12 mouse cellular contexts compared by ENCODE assay signal in genomic region chr11:90256833-90257525, GRCm38 (mm10). TPM values are rescaled to one million over a fixed set of nuclear protein-coding genes. Genes with fewer than 3 reads are reported as not detected.
A peak's percentile ranks its signal among the peaks of the same experiment; 100 is the strongest.
DNase-seq lines count a peak whose midpoint lies in the region; ATAC-seq and TF ChIP-seq lines count a peak whose summit lies in the region.
"Had no signal": no experiment of that assay in that cellular context is flagged by ENCODE, and none has a peak within 500 bp of the region (broad histone marks: within the 10 kb centered on the region; RNA-seq: fewer than 3 reads in every experiment).

No protein-coding gene starts in this region.

- H3K27ac ChIP-seq in intestine, embryonic 15.5 days, result no peak overlapping the region
- no peak overlapping the region for H3K27ac ChIP-seq in intestine, postnatal 0 days (ENCODE audit: low read depth, low read length)
- H3K27ac ChIP-seq: forebrain, embryonic 13.5 days had no signal

- H3K4me2 ChIP-seq in intestine, embryonic 15.5 days (replicated peaks), result no peak overlapping the region
- H3K4me2 ChIP-seq in intestine, postnatal 0 days (replicated peaks; ENCODE audit: low read depth), result no peak overlapping the region
- H3K4me2 ChIP-seq: forebrain, embryonic 13.5 days had no signal

- no peak overlapping the region for H3K9ac ChIP-seq in intestine, embryonic 15.5 days
- no peak overlapping the region for H3K9ac ChIP-seq in intestine, postnatal 0 days (ENCODE audit: low read depth, low read length)
- H3K9ac ChIP-seq: forebrain, embryonic 13.5 days had no signal

- ATAC-seq in intestine, embryonic 15.5 days, result 0 out of 2 replicates have a peak, but pooled peaks have one; percentile 21
- ATAC-seq in intestine, postnatal 0 days, result no peak
- ATAC-seq: forebrain, embryonic 13.5 days had no signal

- WGBS in intestine, embryonic 15.5 days, result 42% methylated on average over 16 of the region's 16 CpGs
- WGBS in intestine, postnatal 0 days, result 39% methylated on average over 16 of the region's 16 CpGs

- peak; percentile 45 for DNase-seq in CD4-positive, CD25-positive, alpha-beta regulatory T cell, adult 2 months (ENCODE audit: low read depth, low spot score)
- DNase-seq in CD8-positive naive resting alpha-beta T cell, adult 2 months (ENCODE audit: low read depth in 2 of 2, low spot score in 2 of 2), result peak; percentile 46 to 59
- DNase-seq in naive thymus-derived CD4-positive, alpha-beta T cell, adult 2 months (ENCODE audit: low read depth), result peak; percentile 73
- DNase-seq in cerebellum, adult 9-10 months, result no peak
- no peak for DNase-seq in urinary bladder, postnatal 10 days (ENCODE audit: low spot score)
- DNase-seq: adrenal gland, adult 2 months; gastrocnemius, postnatal 14 days; kidney, adult 11 months; lung, postnatal 14 days had no signal

- TF ChIP-seq CTCF in intestine, postnatal 0 days (IDR thresholded peaks at IDR 0.05; ENCODE audit: low read depth), result no peak

- peaks cover 26% of the 10 kb centered on the region; the same call in 1 of the 2 replicates for H3K4me1 ChIP-seq in intestine, embryonic 15.5 days (replicated peaks)
- 0 out of 2 replicates have a peak, but pooled peaks cover 4% of the 10 kb centered on the region for H3K4me1 ChIP-seq in intestine, postnatal 0 days (replicated peaks; ENCODE audit: control insufficient read depth, insufficient read depth, low read length)

- no peaks in the 10 kb centered on the region for H3K27me3 ChIP-seq in intestine, embryonic 15.5 days (replicated peaks)
- no peaks in the 10 kb centered on the region for H3K27me3 ChIP-seq in intestine, postnatal 0 days (replicated peaks; ENCODE audit: control insufficient read depth, insufficient read depth, low read length)
- H3K27me3 ChIP-seq: forebrain, embryonic 13.5 days had no signal

- H3K9me3 ChIP-seq in intestine, embryonic 15.5 days, result no peaks in the 10 kb centered on the region
- no peaks in the 10 kb centered on the region for H3K9me3 ChIP-seq in intestine, postnatal 0 days (ENCODE audit: control insufficient read depth)
- H3K9me3 ChIP-seq: forebrain, embryonic 13.5 days had no signal

- peaks cover 16% of the 10 kb centered on the region for H3K36me3 ChIP-seq in intestine, embryonic 15.5 days
- peaks cover 13% of the 10 kb centered on the region for H3K36me3 ChIP-seq in intestine, postnatal 0 days (ENCODE audit: control insufficient read depth, insufficient read depth)

- H3K4me3 ChIP-seq in intestine, embryonic 15.5 days (replicated peaks), result no peak overlapping the region
- H3K4me3 ChIP-seq in intestine, postnatal 0 days (ENCODE audit: low read depth, low read length), result no peak overlapping the region
- H3K4me3 ChIP-seq: forebrain, embryonic 13.5 days had no signal

RNA-seq across cellular contexts. Expression of gene Mmd, which starts 7.7 kb away (rescaled TPM):
- polyA plus RNA-seq in intestine, embryonic 15.5 days (2015; fragmentation: Nextera tagmentation; extraction: Ambion mirVana), result 46.7 and 52.6 TPM in 2 replicates
- polyA plus RNA-seq in intestine, postnatal 0 days (2015; fragmentation: Nextera tagmentation; extraction: Ambion mirVana), result 36.5 and 38.5 TPM in 2 replicates

Comparison
In these comparisons a context has a peak if more than half of its experiments do, and no peak if none do; other contexts are left out.
1. DNase-seq: peak in CD4-positive, CD25-positive, alpha-beta regulatory T cell, adult 2 months (single experiment), CD8-positive naive resting alpha-beta T cell, adult 2 months (2 of 2) and naive thymus-derived CD4-positive, alpha-beta T cell, adult 2 months (single experiment); none in cerebellum, adult 9-10 months (single experiment) and urinary bladder, postnatal 10 days (single experiment).